Mouse (Mus musculus): Measurements from ENCODE around the gene Cela2a.

Cela2a gene

DNA sequence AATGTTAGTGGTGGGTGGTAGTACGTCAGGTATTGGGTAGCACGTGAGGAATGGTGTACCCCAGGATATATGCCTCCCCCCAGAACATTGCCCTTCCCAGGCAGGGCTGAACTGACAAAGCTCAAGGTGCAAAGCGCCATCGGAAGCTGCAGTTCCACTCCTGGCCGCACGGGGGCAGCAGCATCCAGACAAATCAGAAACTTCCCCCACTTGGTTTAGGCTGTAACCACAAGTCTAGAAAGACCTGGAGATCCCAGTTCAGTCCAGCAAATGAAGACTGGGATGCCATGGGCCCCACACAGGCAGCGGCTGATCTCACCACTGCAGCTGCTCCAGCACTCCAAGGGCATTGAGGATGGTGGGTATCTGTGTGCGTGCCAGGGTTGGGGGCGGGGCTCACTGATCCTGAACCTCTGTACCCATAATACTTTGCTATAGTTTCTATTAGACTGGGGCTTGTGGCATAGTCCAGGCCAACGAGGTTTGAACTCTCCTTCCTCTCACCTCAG is 31.5 kb upstream of the Cela2a start:
- peak; percentile 86 for DNase-seq

DNA sequence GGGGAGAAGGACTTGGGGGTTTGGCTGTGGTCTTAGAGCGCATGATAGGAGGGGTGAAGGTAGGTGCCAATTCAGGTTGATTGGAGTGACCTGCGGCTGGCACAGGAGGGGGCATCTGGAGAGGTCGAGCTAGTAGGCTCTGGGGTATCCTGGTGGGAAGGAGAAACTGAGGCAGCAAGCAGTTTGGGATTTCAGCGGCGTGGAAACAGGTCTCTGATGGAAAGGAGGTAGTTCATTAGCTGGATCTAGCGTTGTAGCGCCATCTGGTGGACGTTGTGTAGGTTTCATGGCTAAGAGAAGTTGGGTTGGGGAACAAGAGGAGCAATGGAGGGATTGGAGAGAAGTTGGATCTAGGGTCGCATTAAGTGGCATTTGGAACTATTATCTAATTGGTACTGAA is 27.5 kb upstream of the Cela2a start:
- DNase-seq: peak; percentile 48

DNA sequence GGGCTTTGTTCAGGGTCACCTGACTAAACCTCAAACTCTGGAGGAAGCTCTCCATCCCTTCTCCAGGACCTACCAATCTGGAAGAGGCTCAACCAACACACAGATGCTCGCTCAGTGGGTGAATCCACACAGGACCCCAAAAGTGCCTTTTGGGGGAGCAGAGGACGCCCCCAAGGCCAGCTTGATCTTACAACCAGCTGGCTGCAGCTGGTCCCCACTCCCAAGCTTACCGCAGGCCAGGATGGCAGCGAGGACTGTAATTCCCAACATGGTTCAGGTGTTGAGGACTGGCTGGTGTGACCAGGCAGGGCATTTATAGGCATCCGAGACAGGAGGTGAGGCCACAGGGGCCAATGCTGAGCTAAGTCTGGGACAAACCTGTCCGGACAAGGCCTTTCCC is 20.0 kb upstream of the Cela2a start, which contains the start of gene Ctrc:
Ctrc (minus strand) TSS at position 361 of the 400 bp plus-strand sequence.
- DNase-seq: no peak

DNA sequence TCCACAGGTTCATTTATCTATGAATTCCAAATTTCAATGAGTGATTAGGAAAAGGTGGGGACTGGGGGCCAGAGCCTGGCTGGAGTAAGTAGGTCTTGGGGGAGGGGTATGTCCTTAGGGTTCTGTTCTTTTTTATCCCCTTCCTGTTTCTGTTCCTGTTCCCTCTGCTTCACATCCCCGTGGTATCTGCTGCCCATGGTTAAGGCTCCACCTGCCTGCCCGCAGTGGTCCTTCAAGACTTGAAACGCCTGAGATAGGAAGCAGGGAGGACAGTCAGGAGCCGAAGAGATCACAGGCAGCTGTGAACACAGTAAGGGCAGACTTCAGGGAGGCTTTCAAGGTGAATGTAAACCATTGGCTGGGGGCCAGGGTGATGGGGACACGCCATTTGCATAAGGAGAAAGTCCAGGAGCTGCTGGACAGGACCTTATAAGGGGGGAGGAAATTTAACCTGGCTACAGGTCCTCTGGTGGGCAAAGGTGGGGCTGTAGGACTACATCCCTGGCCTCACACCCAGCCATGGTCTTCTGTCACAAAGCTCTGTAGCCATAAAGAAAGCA is 8.7 kb upstream of the Cela2a start:
- DNase-seq: peak; percentile 65

DNA sequence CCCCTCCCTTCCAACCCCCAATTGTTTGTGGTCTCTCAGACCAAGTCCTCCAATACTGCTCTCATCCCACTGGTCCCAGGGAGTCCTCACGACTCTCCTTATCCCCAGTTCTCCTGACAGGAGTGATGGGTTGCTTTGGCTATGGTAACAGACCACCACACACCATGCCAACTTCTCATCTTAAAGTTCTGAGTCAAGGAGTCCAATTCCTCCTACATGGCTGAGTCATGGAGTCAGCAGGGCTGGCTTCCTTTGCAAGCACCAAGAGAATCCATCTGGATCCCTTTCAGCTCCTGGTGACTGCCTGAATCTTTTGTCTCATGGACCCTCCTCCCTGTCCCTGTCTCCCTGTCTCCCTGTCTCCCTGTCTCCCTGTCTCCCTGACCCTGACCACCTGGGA is 8.0 kb upstream of the Cela2a start:
- DNase-seq: no peak

DNA sequence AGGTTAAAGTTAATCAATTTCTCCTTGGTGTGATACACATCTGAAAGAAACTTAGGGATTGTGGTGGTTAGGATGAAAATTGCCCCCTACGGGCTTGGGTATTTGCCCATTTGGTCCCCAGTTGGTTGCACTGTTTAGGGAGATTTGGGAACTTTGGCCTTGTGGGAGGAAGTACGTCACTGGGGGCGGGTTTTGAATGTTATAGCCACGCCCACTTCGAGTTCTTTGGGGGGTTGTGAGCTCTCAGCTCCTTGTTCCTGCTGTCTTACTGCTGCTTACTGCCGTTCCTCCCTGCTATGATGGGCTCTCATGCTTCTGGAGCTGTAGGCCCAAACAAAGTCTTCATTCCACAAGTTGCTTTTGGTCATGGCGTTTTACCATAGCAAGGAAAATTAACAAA is 5.4 kb upstream of the Cela2a start:
- DNase-seq: no peak

DNA sequence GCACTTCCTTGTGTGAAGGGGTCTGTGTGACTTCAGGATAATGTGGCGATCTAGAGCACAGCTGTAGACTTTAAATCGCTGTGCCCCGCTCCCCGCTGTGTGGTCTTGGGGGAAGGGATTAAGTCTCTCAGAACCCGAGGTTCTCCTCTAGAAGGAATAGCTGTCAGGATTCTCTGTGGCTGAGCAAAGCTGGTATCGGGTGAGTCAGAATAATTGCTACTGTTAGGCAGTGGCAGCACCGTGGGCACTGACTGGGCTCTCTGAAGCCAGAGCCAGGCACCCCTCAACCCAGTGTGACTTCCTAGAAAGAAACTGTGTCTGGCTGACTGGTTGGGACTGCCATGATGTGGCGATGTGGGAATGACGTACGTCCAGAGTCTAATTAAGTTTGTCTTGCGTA is 4.4 kb upstream of the Cela2a start:
- no peak for DNase-seq

DNA sequence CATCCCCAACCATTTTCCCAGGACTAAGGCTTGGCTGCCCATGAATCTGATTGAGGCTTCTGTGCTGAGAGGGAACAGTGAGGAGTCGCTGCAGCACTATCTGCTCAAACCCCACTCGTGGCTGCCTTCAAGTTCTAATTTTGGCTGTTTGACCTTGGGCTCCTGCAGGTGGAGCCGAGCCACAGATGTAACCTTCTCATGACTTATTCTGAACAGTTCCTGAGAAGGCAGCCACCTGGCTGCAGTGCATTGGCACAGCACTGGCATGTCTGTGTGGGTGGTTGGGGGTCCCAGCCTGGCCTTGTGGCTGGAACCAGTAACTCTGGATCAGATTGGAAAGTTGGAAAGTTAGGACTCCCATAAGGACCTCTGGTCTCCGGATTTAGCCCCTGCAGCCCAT is 2.2 kb upstream of the Cela2a start:
- no peak for DNase-seq

DNA sequence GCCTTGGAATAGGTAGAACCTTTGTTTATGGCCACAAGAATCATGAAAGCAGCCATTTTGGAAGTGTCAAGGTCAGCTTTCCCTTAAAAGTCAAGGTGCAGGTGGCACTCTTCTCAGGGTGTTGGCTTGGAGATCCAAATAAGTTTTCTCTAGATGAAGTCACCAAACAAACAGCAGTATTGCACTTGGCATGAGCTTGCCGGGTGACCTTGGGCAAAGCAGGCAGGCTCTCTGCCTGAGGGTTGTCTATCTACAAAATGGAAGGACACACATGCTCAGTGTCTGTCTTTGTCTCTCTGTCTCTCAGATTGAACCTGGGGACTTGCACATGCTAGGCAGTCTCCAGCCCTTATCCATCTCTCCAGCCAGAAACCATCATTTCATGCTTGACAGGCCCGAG is 1.4 kb upstream of the Cela2a start:
- no peak for DNase-seq

DNA sequence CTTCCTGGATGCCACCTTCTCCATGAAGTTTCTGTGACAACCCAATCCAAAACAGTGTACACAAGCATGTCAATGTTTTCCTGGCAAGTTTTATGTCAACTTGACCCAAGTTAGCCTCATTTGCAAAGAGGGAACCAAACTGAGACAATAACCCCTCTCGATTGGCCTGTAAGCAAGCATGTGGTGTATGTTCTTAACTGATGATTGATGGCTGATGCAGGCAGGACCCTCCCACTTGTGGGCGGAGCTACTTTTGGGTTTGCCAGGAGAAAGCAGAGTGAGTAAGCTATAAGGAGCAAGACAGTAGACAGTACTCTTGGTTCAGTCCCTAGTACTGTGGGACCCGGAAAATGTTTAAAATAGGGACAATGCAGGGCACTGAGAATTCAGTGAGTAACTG is 3.0 kb downstream of the Cela2a start:
- DNase-seq: no peak

DNA sequence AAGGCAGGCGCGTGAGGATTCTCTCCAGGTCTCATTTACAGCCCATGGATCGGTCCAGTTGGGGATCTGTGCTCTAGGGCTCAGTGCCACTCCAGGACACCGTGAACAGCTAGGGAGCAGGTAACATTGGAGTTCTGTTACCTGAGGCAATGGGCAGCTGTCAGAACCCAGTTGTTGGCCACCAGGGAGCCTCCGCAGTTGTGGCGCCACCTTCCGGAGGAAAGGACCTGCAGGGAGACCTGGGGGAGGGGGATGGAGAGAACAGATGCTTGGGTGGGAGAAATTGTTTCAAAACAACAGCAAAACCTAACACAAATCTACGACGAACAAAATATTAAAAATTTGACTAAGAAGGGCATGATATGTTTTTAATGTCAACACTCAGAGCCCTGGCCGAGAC is 3.9 kb downstream of the Cela2a start:
- DNase-seq: peak; percentile 11

DNA sequence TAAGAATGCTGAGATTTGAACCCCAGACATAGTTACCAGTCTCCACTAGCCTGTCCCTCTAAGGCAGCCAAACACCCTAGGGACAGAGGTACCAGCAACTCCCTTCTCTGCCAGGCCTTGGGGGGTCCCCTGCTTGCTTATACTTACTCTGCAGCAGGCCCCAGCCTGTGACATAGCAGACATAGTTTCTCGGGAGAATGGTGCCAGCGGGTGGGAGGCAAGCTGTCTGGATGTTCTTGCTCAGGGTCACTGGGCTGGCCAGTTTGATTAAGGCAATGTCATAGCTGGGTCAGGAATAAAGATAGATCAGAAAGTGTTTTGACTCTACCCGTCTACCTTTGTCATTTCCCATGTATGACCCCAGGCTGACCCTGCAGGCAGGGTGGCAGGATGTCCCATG is 4.8 kb downstream of the Cela2a start:
- DNase-seq: no peak

DNA sequence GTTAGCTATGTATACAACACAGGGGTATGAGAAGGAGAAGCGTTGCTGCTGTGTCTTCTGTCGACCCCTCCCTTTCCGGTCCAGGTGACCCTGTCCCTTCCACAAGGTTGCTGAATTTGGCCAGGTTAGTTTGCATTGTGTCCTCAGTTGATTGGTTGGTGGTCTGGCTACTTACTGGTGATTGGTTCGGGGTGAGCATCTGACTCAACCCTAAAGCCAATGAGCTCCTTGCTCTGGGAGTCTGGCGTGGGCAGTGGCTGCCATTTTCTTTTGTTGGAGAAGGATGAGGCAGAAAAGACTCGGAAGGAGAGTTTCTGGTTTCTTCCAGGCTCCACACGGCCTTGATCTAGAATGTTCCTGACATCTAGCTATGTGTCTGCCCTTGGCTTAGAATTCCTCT is 6.6 kb downstream of the Cela2a start:
- DNase-seq: no peak

DNA sequence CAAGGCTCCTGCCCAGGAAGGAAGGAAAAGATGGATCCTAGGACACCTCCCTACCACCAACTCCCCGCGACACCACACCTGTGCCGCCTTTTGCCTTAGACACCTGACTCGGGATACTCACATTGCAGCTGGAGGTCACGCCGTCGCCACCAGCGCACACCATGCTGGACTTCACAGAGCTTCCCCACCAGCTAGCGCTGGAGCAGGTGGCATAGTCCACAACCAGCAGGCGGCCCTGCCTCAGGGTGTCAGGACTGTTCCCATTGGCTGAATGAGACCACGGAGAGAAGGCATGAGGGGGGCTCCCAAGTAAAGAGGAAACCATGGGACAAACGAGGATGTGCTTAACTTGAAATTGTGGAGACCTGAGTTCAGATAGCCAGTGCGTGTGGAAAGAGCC is 7.1 kb downstream of the Cela2a start:
- no peak for DNase-seq

DNA sequence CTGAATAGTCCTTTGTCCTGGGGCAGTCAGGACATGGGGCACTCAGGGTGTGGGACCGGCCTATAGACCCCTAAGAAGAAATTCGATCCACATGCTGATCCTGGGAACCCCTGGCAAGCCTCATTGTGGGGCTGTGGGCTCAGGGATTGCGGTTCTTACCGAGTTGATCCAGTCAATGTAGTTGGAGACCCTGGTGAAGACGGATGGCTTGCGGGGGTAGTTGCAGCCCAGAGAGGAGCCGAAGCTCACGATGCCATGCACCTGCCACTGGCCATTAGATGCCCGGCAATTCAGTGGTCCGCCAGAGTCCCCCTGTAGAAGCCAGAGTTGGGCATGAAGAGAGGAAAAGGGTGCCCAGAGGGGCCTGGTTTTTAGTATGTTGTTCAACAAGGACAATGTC is 8.3 kb downstream of the Cela2a start:
- DNase-seq: no peak

DNA sequence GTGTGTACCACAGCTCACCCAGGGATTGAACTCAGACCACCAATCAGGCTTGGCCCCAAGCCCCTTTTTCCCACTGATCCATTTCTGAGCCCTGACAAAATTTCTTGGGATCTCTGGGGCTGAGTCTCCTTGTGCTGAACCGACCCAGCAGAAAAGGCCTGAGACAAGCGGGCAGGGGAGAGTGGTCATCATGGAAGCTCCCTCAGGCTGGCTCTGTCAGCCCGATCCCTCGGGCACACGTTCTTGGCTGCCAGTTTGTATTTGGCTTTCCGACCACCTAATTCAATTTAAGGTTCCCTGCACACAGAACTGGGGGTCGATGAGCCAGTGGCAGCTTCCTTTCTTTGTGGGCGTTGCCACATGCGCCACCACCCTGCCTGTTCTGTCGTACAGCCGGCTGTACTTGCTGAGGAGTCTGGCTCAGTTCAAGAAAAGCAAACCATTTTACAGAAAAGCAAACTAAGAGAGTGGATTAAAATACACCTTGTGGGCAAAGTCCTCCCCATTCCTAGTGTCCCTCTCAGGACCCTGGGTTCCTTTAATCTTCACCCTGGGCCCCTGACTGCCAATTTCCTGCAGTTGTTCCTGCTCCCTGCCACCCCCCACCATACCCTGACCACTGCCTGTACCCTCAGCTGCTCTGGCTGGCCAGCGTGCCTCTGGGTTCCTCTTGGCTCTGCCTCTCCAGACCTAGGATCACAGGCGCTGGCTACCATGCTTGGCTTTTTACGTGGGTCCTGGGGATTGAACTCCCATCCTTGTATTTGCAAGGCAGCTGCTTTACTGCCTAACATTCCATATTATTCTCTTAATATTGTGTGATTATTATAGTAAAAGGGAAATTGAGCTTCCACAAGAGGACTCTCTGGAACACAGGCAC is 8.9 kb downstream of the Cela2a start:
- no peak for DNase-seq

DNA sequence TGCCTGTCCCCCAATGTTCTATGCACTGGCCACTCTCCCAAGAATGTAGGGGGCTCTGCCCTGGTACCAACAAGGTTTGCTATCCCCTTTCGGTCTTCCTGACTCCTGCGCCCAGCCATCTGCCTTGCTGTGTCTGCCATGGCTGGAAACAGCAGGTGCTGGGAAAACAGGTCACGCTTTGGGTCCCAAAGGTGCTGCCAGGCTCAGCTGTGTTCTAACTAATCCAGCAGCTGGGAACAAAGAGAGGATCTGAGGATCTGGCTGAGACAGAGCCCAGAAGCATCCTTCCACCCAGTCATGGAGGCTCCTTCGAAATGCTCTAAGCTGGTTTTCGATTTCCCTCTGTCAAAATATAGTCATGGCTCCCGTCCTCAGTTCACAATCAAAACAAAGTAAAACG is 9.7 kb downstream of the Cela2a start:
- no peak for DNase-seq

DNA sequence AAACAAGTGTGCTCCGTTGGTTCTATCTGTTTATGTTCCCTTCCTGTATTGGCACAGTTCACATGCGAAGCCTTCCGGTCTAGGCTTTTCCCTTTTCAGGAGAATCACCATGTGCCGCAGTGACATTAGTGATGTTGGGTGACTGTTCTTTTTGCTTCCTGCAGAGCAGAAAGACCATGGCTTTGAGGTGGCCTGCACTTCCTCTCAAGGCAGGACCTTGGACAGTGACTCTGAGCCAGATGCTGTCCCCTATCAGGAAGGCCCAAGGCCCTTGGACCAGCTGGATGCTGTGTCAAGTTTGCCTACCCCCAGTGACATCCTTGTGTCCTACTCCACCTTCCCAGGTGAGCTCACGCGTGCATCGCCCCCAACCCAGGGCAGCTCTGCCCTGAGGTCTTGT is 14.6 kb downstream of the Cela2a start:
- DNase-seq: no peak

DNA sequence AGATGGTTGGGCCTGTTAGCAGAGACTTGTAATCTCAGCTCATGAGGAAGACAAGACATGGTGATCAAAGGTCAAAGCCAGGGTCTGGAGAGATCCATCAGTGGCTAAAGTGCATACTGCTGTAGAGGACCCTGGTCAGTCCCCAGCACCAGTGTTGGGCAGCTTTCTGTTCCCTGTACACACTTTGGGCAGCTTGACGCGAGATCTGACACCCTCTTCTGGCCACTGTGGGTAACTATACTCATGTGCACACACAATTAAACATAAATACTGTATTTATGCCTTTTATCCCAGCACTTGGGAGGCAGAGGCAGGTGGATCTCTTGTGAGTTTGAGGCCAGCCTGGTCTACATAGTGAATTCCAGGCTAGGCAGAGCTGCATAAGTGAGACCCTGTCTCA is 15.0 kb downstream of the Cela2a start:
- DNase-seq: no peak

DNA sequence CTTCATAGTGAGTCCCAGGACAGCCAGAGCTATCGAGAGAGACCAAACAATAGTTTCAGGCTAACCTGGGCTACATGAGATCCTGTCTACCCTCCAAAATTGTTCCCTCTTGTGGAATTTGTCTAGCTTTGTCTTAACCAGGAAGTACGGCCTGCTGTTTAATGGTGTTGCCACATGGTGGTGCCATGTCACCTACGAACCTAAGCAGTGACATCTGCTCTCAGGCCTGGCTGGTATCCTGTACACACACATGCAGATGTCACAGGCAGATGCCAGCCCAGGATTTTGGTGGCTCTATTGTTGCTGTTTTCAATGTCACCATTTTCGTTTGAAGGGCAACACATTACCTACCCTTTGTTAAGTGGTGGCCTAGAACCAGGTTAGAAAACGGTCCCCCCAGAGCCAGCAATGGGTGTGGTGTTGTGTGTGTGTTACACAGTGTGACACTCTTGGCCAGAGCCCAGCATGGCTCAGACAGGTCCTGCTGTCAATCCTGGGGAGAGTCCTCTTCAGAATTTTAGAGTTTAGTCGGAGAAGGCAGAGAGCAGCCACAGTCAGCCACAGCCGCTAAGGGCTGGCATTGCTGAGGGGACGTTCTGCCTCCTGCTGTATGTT is 16.0 kb downstream of the Cela2a start:
- no peak for DNase-seq

DNA sequence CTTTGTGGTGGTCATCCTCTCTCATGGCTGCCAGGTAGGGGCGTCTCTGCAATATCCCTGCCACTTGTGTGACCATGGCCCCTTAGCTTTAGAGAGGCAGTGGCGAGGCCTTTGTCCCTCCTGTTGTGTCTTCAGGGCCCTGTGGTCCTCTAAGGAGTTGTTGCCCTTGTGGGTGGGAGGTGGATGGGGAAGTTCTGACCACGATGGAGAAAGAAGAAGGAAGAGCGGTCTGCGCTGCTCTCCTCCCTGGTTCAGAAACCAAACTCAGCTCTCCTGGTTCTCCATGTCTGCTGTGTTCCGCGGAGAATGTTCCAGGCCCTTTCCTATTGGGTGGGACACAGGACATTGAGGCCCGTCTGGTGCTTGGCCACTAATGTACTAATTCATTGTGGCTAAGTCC is 20.1 kb downstream of the Cela2a start:
- no peak for DNase-seq

DNA sequence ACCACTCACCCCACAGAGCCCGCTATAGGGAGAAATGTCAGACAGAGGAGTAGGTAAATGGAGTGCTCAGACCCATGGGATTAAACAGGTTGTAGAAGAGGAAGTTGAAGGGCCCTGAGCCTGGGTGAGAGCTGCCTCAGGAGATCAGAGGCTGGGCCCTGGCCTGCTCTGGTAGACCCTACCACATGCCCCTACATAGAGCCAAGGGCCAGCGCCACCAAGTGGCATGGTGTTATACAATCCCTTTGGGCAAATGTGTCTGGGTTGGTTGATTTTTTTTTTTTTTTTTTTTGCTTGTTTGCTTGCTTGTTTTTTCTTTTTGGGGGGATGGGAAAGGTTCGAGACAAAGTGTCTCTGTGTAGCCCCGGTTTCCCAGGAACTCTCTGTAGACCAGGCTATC is 21.9 kb downstream of the Cela2a start:
- DNase-seq: no peak

DNA sequence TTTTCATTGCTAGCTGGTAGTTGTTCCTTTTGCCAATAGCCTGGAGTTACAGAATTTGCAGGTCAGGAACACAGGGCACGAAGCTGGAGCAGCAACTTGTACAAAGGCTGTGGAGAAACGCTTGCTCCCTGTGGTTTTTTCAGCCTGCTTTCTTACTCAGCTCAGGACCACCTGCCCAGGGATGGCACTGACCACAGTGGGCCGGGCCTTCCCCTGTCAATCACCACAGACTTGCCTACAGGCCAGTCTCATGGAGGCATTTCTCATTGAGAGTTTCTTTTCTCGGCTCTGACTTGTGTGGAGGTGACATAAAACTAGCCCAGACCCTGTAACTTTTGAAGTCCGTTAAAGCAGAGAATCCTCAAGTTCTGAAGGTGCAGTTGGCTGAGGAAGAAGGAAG is 28.4 kb downstream of the Cela2a start:
- DNase-seq: no peak

DNA sequence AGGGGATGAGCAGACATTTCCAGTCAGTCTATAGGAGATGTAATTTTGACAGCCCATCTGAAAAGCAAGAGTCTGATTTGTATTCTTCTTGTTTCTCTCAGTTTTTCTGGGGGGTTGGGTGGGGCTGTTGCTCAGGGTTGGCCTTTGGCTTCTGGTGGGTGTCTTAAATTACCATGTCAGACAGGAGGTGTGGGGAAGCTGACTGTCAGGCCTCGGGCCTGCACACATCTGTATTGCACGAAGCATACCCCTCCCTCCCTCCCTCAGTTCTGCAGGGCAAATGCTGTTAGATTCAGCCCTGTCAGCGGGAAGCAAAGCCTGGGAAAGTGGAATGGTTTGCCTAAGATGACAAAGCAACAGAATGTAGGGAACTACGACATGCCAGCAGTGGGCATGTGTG is 29.0 kb downstream of the Cela2a start:
- DNase-seq: no peak

Data from kidney, postnatal 14 days (tissue).